Mouse (Mus musculus) E14TG2a.4 (cell line): ENCODE results near the gene Ino80e.

Source experiments
- CTCF ChIP-seq: conservative IDR thresholded peaks from 2 replicates; pipeline ENCODE4 v1.5.1; 2014; ENCODE audit warnings: low read length
- NANOG ChIP-seq: IDR thresholded peaks from 2 replicates; pipeline ENCODE4 v1.6.1; 2014; ENCODE audit warnings: borderline replicate concordance, low read length, mixed read lengths

DNA sequence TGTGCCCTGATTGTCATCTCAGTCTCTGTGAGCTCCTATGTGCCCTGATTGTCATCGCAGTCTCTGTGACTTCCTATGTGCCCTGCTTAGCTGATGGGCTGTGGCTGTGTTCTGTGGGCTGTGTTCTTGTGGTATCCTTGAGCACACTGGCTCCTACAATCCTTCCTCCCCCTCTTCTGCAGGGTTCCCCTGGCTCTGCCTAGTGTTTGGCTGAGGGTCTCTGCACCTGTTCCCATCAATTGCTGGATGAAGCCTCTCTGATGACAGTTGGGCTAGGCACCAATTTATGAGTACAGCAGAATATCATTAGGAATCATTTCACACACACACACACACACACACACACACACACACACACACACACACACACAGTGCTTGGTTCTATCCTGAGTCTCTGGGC lies 28.9 kb downstream of the Ino80e start:
- TF ChIP-seq CTCF (no peak), NANOG (no peak)
